Mouse (Mus musculus) spleen, adult 12 weeks (tissue): ENCODE results near the gene Ctla4.

Source experiments
- DNase-seq: peaks from one replicate; pipeline ENCODE4 v3.0.0; 2022; ENCODE audit warnings: low spot score

Gene Ctla4

GRCm38 (mm10) chr1:60886981-60887380, at the start of gene Ctla4:
TSS of gene Ctla4 (plus strand) at chr1:60887000.
- DNase-seq, result no peak

- DNase-seq, result no peak
These were observed 47.6 kb upstream of the Ctla4 start for GRCm38 (mm10) chr1:60839161-60839560.

- no peak for DNase-seq
These were observed 41.3 kb upstream of the Ctla4 start for GRCm38 (mm10) chr1:60845318-60846060.

- DNase-seq, result no peak
These were observed 40.1 kb upstream of the Ctla4 start for GRCm38 (mm10) chr1:60846616-60847275.

GRCm38 (mm10) chr1:60849112-60849511, 37.7 kb upstream of the Ctla4 start:
- no peak for DNase-seq

- no peak for DNase-seq
These were observed 37.0 kb upstream of the Ctla4 start for GRCm38 (mm10) chr1:60849816-60850215.

- DNase-seq, result no peak
These were observed 35.6 kb upstream of the Ctla4 start for GRCm38 (mm10) chr1:60851041-60851781.

GRCm38 (mm10) chr1:60852075-60852769, 34.6 kb upstream of the Ctla4 start:
- no peak for DNase-seq

- no peak for DNase-seq
These were observed 34.0 kb upstream of the Ctla4 start for GRCm38 (mm10) chr1:60852770-60853147.

- DNase-seq, result no peak
These were observed 33.4 kb upstream of the Ctla4 start for GRCm38 (mm10) chr1:60853330-60853956.

- DNase-seq, result no peak
These were observed 32.8 kb upstream of the Ctla4 start for GRCm38 (mm10) chr1:60853991-60854390.

- DNase-seq, result no peak
These were observed 29.2 kb upstream of the Ctla4 start for GRCm38 (mm10) chr1:60857351-60858220.

- DNase-seq, result no peak
These were observed 27.6 kb upstream of the Ctla4 start for GRCm38 (mm10) chr1:60859159-60859558.

GRCm38 (mm10) chr1:60859842-60860241, 27.0 kb upstream of the Ctla4 start:
- no peak for DNase-seq

- DNase-seq, result no peak
These were observed 26.3 kb upstream of the Ctla4 start for GRCm38 (mm10) chr1:60860357-60860946.

GRCm38 (mm10) chr1:60860955-60861354, 25.8 kb upstream of the Ctla4 start:
- DNase-seq, result no peak

GRCm38 (mm10) chr1:60861431-60861830, 25.4 kb upstream of the Ctla4 start:
- no peak for DNase-seq

GRCm38 (mm10) chr1:60862510-60862909, 24.3 kb upstream of the Ctla4 start:
- DNase-seq, result no peak

GRCm38 (mm10) chr1:60862951-60863461, 23.8 kb upstream of the Ctla4 start:
- no peak for DNase-seq

- no peak for DNase-seq
These were observed 23.1 kb upstream of the Ctla4 start for GRCm38 (mm10) chr1:60863701-60864100.
